Mouse (Mus musculus) thymus, adult 2 months (tissue): Measurements from ENCODE around the gene Csnk2a2. TPM values are rescaled to one million over a fixed set of nuclear protein-coding genes. Genes with fewer than 3 reads are reported as not detected.

Source experiments
- DNase-seq: peaks from one replicate; pipeline ENCODE4 v3.0.0; 2021
- H3K27ac ChIP-seq: fragments of 200-500 bp; 2 replicates; pipeline ENCODE4 v1.5.1; 2012; ENCODE audit warnings: low read length, control low read depth; ENCODE audit not compliant: control insufficient read depth, insufficient read depth
- H3K27me3 ChIP-seq: fragments of 200-500 bp; 2 replicates; pipeline ENCODE4 v1.6.1; 2012; ENCODE audit warnings: mild to moderate bottlenecking, low read length, moderate library complexity, mixed read lengths; ENCODE audit not compliant: control insufficient read depth, insufficient read depth
- H3K36me3 ChIP-seq: fragments of 200-500 bp; 2 replicates; pipeline ENCODE4 v1.6.1; 2012; ENCODE audit warnings: mild to moderate bottlenecking, low read length, moderate library complexity; ENCODE audit not compliant: control insufficient read depth, insufficient read depth
- H3K4me1 ChIP-seq: fragments of 200-500 bp; replicated peaks from 2 replicates; pipeline ENCODE4 v1.6.1; 2012; ENCODE audit warnings: low read length; ENCODE audit not compliant: control insufficient read depth, insufficient read depth
- H3K4me3 ChIP-seq: fragments of 200-500 bp; 2 replicates; pipeline ENCODE4 v1.5.1; 2012; ENCODE audit warnings: mild to moderate bottlenecking, low read length, control low read depth, moderate library complexity; ENCODE audit not compliant: control insufficient read depth, insufficient read depth
- CTCF ChIP-seq: fragments of 200-500 bp; IDR thresholded peaks from 2 replicates; pipeline ENCODE4 v1.5.1; 2012; ENCODE audit warnings: mild to moderate bottlenecking, control low read depth, low read length, moderate library complexity, borderline replicate concordance; ENCODE audit not compliant: control insufficient read depth, poor library complexity, insufficient read depth; ENCODE audit errors: extremely low read depth
- POLR2A ChIP-seq: fragments of 200-500 bp; IDR thresholded peaks from 2 replicates; pipeline ENCODE4 v1.6.1; 2012; ENCODE audit warnings: mild to moderate bottlenecking, low read length, control low read depth, moderate library complexity; ENCODE audit not compliant: control insufficient read depth, poor library complexity, insufficient read depth; ENCODE audit errors: extremely low read depth
- WGBS: fragments of 180-500 bp; shearing (Covaris S2); methylation state at CpG from one replicate; pipeline ENCODE4 v1.1.7; 2018; 5-methylcytosine and 5-hydroxymethylcytosine counted together
- polyA plus RNA-seq: library from polyadenylated mRNA; depleted of rRNA; stranded (reverse); fragments of >200 nt; gene quantifications from 2 replicates; pipeline ENCODE4 v1.2.3, GENCODE M21; 2012

Gene Csnk2a2
- polyA plus RNA-seq, 1 experiment, result 35.2 TPM

DNA sequence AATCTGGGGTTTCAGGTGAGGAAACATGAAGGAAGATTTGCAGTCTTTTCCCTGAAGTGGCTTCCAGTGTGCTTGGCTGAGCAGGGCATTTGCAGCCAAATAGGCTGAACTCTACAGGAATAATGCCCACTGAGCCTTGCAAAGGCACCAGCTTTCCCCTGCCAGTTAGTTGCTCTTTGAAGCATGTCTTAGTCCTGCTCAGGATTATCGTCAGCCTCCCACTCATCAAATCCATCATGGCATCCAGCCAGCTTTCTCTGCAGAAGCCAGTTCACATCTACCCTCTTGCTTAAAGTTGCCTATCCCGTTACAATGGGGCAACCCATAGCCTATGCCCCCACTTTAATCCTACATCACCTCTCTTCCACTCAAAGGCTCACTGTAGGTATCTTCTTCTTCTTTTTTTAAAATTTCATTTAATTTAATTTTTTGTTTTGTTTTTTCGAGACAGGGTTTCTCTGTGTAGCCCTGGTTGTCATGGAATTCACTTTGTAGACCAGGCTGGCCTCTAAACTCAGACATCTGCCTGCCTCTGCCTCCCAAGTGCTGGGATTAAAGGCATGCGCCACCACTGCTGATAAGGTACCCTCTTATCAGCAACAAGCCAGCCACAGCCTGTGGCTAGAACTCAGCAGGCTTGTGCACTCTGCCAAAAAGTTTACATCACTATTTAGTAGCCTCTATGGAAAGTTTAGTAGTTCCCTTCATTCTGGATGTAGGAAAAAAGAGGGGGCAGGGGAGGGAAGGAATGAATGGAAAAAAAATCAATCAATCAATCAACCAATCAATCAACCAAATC is 9.6 kb upstream of the Csnk2a2 start:
- WGBS, result 85% methylated on average over 4 of the region's 4 CpGs
- TF ChIP-seq CTCF (no peak), POLR2A (no peak)
- H3K27me3 ChIP-seq, result no peaks in the 10 kb centered on the region
- no peak overlapping the region for H3K4me3 ChIP-seq
- H3K36me3 ChIP-seq, result no peaks in the 10 kb centered on the region
- DNase-seq, result no peak
- H3K4me1 ChIP-seq, result no peaks in the 10 kb centered on the region; the same call in 1 of the 2 replicates
- no peak overlapping the region for H3K27ac ChIP-seq

DNA sequence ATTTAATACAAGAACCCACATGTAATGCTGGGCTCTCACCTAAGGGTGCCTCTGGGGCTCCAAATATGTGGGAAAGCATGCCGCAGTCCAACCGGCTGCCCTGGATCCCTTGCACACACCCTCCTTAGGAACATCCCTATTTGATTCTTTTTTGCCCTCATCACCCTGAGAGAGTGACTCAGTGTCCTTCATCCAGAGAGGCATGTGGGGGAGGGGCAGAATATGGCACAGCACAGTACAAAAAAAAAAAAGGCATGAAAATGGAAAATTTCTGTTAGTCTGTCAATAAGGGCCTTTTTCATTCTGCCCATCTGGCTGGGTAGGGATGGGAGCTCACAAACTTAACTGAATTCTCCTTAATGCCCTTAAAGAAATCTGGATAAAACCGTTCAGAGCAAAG is 8.0 kb upstream of the Csnk2a2 start:
- DNase-seq, result no peak
- WGBS, result 97% methylated on average over 3 of the region's 3 CpGs

DNA sequence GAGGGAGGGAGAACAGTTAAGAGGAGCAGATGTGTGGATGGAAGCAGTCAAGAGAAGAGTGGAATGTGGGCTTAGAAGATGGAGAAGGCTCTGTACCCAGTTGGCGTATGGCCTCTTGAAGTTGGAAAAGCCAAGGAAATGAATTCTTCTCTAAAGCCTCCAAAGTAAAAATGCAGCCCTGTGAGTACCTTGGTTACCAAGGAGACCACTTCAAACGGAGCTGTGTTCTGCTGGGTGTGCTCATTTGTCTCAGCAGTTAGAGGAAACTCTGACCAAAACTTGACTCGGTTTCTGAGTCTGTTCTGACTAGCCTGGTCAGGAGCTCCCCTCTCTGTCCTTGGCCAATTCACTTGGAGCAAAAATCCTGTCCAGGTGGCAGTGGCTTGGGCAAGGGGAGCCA is 6.6 kb upstream of the Csnk2a2 start:
- DNase-seq, result no peak
- no peak for TF ChIP-seq CTCF
- no peak for TF ChIP-seq POLR2A
- H3K27ac ChIP-seq, result no peak overlapping the region
- no peaks in the 10 kb centered on the region; the same call in 1 of the 2 replicates for H3K4me1 ChIP-seq
- H3K27me3 ChIP-seq, result no peaks in the 10 kb centered on the region
- 21% methylated on average over 3 of the region's 3 CpGs for WGBS
- H3K36me3 ChIP-seq, result no peaks in the 10 kb centered on the region
- H3K4me3 ChIP-seq, result no peak overlapping the region

More for the DNA sequence above, 8.0 kb upstream of the Csnk2a2 start:
- no peaks in the 10 kb centered on the region for H3K36me3 ChIP-seq
- H3K27ac ChIP-seq, result no peak overlapping the region
- H3K4me3 ChIP-seq, result no peak overlapping the region
- H3K4me1 ChIP-seq, result no peaks in the 10 kb centered on the region; the same call in 1 of the 2 replicates
- TF ChIP-seq CTCF (no peak), POLR2A (no peak)
- no peaks in the 10 kb centered on the region for H3K27me3 ChIP-seq

DNA sequence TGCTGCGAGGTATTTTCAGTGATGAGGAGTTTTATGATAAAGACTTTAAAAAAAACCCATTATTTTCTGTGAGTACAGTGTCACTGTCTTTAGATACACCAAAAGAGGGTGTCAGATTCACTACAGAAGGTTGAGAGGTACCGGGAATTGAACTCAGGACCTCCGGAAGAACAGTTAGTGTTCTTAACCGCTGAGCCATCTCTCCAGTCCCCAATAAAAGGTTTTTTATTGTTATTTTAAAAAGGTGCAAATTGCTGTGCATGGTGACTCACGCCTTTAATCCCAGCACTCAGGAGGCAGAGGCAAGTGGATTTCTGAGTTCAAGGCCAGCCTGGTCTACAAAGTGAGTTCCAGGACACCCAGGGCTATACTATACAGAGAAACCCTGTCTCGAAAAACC is 5.6 kb upstream of the Csnk2a2 start:
- 90% methylated on average over 6 of the region's 6 CpGs for WGBS
- Histone ChIP-seq H3K27ac (no peak overlapping the region), H3K36me3 (no peaks in the 10 kb centered on the region), H3K4me3 (no peak overlapping the region), H3K4me1 (no peaks in the 10 kb centered on the region; the same call in 1 of the 2 replicates), H3K27me3 (no peaks in the 10 kb centered on the region)
- DNase-seq, result no peak
- no peak for TF ChIP-seq CTCF
- no peak for TF ChIP-seq POLR2A

DNA sequence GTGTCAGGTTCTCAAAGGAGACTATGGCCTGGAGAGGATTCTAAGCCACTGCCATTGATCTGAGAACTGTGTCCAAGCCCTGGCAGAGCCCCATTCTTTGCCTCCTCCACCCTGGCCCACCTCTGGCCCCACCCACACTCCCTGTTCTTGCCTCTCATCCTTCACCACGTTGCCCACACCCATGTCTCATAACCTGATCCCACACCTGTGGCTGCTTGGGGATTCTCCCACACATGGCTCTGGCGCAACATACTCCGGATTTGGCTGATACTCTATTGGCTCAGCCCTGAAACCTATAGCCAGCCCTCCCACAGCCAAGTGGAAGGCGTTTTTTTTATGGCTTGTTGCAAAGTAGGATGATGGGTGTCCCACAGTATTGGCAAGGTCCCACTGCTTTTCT is 2.2 kb upstream of the Csnk2a2 start:
- no peaks in the 10 kb centered on the region for H3K27me3 ChIP-seq
- 73% methylated on average over 4 of the region's 4 CpGs for WGBS
- DNase-seq, result no peak
- no peak for TF ChIP-seq POLR2A
- no peak for TF ChIP-seq CTCF
- peaks cover 7% of the 10 kb centered on the region for H3K4me1 ChIP-seq
- no peak overlapping the region for H3K27ac ChIP-seq
- no peak overlapping the region for H3K4me3 ChIP-seq
- H3K36me3 ChIP-seq, result no peaks in the 10 kb centered on the region

DNA sequence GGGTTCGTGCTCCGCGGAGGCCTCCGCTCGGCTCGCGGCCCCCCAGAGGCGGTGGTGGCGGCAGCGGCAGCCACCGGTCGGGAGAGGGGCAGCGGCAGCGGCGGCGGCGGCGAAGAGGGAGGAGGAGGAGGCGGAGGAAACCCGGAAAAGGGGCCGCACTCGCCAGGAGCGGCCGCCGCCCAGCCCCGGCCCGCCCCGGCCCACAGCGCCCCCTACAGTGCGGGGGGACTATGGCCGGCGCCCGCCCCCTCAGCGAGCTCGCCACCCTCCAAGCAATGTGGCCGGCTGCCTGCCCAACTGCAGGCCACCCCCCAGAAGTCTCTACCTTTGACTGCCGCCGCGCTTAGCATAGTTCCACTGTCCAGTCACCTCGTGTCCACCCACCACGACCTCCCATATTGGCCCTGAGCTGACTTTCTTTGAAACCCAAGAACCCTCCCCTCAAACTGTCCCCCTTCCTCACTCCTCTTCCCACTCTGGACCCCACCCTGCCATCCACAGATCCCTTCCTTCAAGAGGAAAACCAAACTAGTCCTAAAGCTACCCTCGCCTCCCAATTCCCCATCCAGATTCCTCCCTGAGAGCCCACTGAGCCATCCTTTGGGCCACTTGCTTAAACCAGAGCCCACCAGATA is 1.0 kb downstream of the Csnk2a2 start:
- 6% methylated on average over 18 of the region's 42 CpGs for WGBS
- H3K4me1 ChIP-seq, result peaks cover 7% of the 10 kb centered on the region
- TF ChIP-seq CTCF, result peak; percentile 93
- no peak for TF ChIP-seq POLR2A
- peaks cover 18% of the 10 kb centered on the region; the same call in 1 of the 2 replicates for H3K36me3 ChIP-seq
- no peak overlapping the region for H3K27ac ChIP-seq
- H3K27me3 ChIP-seq, result no peaks in the 10 kb centered on the region
- peak; percentile 86 for DNase-seq
- H3K4me3 ChIP-seq, result peak overlapping the region; percentile 69
